Mouse (Mus musculus): Measurements from ENCODE around the gene Runx2.

Runx2 gene

DNA sequence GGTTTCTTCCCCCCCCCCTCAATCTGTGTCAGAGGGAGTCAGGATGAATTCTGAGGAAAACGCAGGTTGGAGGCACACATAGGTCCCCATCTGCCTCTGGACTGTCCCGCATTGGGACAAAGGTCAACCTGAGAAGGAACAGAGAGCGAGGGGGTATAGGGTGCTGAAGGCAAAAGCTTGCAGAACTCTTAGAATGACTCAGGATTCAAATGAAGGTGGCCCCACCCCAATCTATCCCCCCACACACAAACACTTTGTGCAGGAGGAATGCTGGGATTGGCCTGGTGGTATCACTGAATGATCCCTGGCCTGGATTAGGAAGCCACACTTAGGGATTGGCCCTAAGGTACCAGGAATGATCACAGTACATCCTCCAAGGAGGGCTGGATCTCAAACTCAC is 208.8 kb downstream of the Runx2 start:
- in situ Hi-C loops (cut with MboI; ENCODE audit: unreplicated experiment in 2 of 2) = no loop called here

- in situ Hi-C loops (cut with MboI; ENCODE audit: unreplicated experiment in 2 of 2) = no loop called here
Observed at GRCm38 (mm10) chr17:44603170-44603569, 211.4 kb downstream of the Runx2 start.

- in situ Hi-C loops (cut with MboI; ENCODE audit: unreplicated experiment in 2 of 2) = no loop called here
Observed at GRCm38 (mm10) chr17:44601317-44602021, 213.1 kb downstream of the Runx2 start.

DNA sequence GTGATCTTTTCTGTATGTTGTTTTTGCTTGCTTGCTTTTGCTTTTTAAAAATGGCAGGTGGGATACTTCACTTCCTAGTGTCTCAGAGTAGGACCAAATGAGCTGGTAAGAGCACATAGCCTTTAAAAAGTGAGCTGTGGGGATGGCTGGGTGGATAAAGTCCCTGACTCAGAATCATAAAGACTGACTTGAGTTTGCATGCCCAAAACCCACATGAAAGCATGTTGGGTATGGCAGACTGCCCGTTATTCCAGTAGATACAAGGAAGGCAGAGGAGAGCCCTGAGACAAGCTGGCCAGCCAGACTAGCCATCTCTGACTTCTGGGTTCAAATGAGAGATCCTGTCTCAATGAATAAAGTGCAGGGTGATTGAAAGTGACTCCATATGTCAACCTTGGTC is 214.7 kb downstream of the Runx2 start:
- in situ Hi-C loops (cut with MboI; ENCODE audit: unreplicated experiment in 2 of 2) = no loop called here

- in situ Hi-C loops (cut with MboI; ENCODE audit: unreplicated experiment in 2 of 2) = no loop called here
Observed at GRCm38 (mm10) chr17:44599132-44599531, 215.5 kb downstream of the Runx2 start.

DNA sequence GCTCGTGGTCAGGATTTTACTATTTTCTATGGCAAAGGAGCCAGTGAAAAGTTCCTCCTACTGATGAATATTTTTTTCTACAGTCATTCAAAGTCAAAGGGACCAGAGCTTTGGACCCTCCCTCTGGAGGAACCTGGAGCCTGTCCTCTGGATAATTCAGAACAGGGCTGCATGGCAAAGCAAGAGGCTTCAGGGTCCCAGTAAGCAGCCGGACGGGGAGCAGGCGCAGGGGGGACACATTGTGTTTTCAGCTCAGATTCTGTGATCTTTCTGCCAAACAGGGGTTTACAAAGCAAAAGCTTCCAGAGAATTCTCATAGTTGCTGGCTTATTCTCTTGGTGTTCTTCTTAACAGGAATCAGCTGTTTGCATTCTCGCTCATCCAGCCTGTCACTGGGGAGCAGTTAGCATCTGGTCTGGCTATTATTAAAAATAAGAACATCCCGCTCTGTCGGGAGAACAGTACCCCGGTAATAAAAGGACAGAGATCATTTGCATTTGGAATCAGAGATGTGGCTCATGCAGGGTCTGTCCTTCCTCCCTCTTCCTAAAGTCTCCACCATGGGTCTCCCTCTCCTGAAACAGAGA is 216.6 kb downstream of the Runx2 start:
- in situ Hi-C loops (cut with MboI; ENCODE audit: unreplicated experiment in 2 of 2) = no loop called here

DNA sequence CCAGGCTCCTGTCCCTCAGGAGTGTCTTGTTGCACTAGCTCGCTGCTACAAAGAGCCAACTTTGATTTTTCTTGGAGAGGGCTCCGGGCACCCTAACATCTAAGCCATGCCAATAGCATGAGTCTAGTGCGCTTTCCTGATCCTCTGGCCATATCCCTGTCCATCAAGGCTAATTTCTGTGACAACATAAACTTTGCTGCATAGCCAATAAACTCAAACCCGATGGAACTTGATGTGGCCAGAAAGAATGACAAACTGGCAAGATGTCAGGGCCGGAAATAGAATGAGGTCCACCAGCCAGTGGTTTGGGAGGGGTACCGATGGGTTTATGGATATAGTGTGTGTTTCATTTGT is 221.9 kb downstream of the Runx2 start:
- in situ Hi-C loops (cut with MboI; ENCODE audit: unreplicated experiment in 2 of 2) = no loop called here

DNA sequence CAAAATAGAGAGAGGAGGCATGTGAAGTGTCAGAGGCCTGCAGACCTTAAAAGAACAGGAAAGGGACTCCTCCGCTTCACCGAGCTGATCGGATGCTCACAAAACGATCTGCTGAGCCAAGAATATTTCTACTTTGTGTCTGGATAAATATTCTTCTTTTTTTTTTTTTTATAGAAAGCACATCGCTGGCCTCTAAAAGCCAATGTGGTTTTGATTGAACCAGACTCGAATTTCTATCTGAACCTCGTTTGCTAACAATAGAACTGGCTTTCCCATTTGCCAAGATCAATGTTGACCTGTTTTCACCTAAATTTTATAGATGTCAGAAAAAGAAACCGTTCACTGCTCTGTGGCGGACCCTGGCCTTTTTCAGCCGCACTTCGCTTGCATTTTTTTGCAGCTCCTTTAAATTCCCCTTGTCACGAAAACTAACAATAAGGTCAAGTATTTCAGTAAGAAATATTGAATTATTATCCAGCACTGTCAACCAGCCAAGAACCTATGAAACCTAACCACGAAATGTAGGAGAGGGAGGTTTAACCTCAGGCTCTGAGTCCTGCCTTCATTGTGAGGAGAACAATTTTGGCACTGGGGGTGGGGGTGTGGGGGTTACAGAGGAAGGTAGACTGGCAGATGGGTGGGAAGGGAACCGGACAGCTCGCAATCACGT is 222.4 kb downstream of the Runx2 start:
- in situ Hi-C loops (cut with MboI; ENCODE audit: unreplicated experiment in 2 of 2) = no loop called here

GRCm38 (mm10) chr17:44588470-44588869 is 226.1 kb downstream of the Runx2 start:
- in situ Hi-C loops (cut with MboI; ENCODE audit: unreplicated experiment in 2 of 2) = no loop called here

- in situ Hi-C loops (cut with MboI; ENCODE audit: unreplicated experiment in 2 of 2) = no loop called here
Observed at GRCm38 (mm10) chr17:44588020-44588419, 226.6 kb downstream of the Runx2 start.

- in situ Hi-C loops (cut with MboI; ENCODE audit: unreplicated experiment in 2 of 2) = no loop called here
Observed at GRCm38 (mm10) chr17:44586196-44586595, 228.4 kb downstream of the Runx2 start.

GRCm38 (mm10) chr17:44584781-44585180 is 229.8 kb downstream of the Runx2 start:
- in situ Hi-C loops (cut with MboI; ENCODE audit: unreplicated experiment in 2 of 2) = no loop called here

DNA sequence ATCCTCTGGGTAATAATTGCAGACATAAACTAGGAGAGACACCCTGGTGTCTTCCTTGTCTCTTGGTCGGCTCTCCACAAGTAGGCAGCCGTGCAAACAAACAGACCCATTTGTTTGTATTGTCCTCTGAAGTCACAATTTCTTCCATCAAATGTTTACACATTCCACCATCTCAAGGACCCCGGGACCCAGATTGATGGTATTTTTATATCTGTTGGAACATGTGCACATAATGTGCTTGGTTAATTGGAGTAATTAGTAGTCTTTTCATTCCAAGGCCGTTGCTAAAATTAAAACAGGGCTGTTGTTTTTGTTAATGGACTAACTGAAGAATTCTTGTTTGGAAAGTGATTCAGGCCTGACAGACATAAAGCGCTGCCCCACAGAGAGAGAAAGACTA is 236.8 kb downstream of the Runx2 start:
- in situ Hi-C loops (cut with MboI; ENCODE audit: unreplicated experiment in 2 of 2) = no loop called here

DNA sequence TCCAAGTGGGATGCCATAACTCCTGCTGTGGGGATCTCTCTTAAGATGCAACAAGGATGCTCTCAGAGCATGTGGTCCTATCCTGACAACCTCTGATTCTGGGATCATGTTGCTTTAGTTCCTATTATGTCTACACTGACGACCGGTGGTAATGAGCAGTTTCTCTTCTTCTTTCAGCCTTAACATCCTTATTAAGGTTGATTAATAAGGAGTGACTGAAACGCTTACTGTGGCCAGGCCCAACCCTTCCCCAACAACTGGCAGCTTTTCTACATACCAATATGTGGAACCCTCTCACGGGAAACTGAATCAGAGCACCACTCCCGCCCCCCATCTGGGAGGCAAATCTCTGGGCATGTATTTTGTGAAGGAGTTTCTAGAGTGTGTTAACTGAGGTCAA is 243.7 kb downstream of the Runx2 start:
- in situ Hi-C loops (cut with MboI; ENCODE audit: unreplicated experiment in 2 of 2) = no loop called here

- in situ Hi-C loops (cut with MboI; ENCODE audit: unreplicated experiment in 2 of 2) = no loop called here
Observed at GRCm38 (mm10) chr17:44569020-44569621, 245.5 kb downstream of the Runx2 start.

DNA sequence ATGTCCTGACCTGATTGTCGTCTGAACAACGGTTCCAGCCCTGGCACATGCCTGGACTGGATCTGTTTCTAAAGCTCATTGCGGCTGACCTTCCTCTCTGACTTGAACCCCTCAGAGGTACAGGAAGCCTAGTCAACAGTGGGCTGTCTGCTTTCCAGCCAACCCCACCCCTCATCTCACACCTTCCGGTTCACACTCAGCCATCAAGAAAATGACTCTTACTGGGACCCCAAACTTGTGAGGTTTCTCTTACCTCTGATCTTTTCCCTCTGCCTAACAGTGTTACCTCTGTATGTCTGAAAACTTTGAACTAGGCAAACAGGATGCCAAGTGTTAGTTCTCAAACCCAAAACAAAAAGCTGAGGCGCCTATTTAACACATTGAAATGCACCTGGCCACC is 247.6 kb downstream of the Runx2 start:
- in situ Hi-C loops (cut with MboI; ENCODE audit: unreplicated experiment in 2 of 2) = no loop called here

- in situ Hi-C loops (cut with MboI; ENCODE audit: unreplicated experiment in 2 of 2) = no loop called here
Observed at GRCm38 (mm10) chr17:44565884-44566515, 248.6 kb downstream of the Runx2 start.

DNA sequence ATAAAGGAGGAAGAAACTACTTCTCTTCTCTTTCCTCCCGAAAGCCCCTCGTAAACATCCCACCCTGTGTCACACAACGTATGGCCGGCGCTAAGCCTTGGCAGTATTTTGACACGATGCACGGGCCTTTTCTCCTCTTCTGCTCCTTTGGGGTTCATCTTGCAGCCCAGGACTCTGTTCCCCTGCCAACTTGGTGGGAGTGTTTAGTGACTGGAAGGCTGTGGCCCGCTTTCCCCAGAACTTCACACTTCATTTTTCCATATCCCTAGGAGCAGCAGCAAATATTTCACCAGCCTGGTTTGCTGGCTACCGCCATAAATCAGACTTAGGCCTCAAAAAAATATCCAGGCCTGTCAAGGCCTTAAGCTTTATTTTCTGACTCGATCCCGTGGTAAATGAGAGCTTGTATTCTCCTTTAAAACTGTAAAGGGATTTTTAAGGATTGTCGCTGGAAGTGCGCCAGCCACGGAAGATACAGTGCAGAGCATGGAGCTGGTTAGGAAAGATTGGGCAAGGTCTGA is 249.2 kb downstream of the Runx2 start:
- in situ Hi-C loops (cut with MboI; ENCODE audit: unreplicated experiment in 2 of 2) = no loop called here

GRCm38 (mm10) chr17:44564611-44565198 is 249.9 kb downstream of the Runx2 start:
- in situ Hi-C loops (cut with MboI; ENCODE audit: unreplicated experiment in 2 of 2) = no loop called here

GRCm38 (mm10) chr17:44560016-44560415 is 254.6 kb downstream of the Runx2 start:
- in situ Hi-C loops (cut with MboI; ENCODE audit: unreplicated experiment in 2 of 2) = no loop called here
